Mouse (Mus musculus): ENCODE data around the gene Gm20388.

DNA sequence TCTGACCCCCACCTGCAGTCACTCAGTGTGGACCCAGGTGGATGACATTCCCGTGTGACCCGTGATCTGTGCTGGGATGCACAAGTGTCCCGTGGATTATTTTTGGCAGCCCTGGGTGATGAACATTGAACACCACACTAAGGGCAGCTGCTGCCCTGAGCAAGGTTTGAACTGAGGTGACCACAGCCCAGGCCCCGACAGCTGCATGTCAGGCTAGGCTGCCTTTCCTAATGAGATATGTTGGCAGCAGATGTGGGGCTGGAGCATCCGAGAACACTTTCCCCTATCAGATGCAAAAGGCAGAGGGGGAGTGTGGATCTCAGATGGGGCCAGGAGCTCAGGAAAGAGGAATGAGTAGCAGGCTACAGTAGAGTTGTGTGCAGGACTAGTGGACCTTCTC lies 3600.2 kb downstream of the Gm20388 start:
- TF ChIP-seq CTCF (IDR thresholded peaks at IDR 0.05; ENCODE audit: low read depth) (no peak), EP300 (optimal IDR thresholded peaks at IDR 0.05) (no peak)
